Mouse (Mus musculus) hindbrain, embryonic 15.5 days (tissue): ENCODE data around the gene Slc25a28. TPM values are rescaled to one million over a fixed set of nuclear protein-coding genes. Genes with fewer than 3 reads are reported as not detected.

Experiments used
- ATAC-seq: fragments of 200-750 bp; cut with Nextera tagmentation; 2 replicates; pipeline ENCODE4 v1.8.0; 2017; ENCODE audit warnings: low read depth, moderate number of reproducible peaks, moderate TSS enrichment; ENCODE audit not compliant: low FRiP score
- H3K27ac ChIP-seq: fragments of 300-500 bp; sonication (generic); replicated peaks from 2 replicates; pipeline ENCODE4 v1.5.1; 2015; ENCODE audit warnings: mild to moderate bottlenecking, inconsistent platforms
- H3K27me3 ChIP-seq: fragments of 300-500 bp; sonication (generic); 2 replicates; pipeline ENCODE4 v1.6.1; 2015; ENCODE audit warnings: control low read depth, inconsistent platforms
- H3K36me3 ChIP-seq: fragments of 300-500 bp; sonication (generic); 2 replicates; pipeline ENCODE4 v1.6.1; 2015; ENCODE audit warnings: control low read depth, inconsistent platforms
- H3K4me1 ChIP-seq: fragments of 300-500 bp; sonication (generic); replicated peaks from 2 replicates; pipeline ENCODE4 v1.6.1; 2015; ENCODE audit warnings: control low read depth, inconsistent platforms
- H3K4me2 ChIP-seq: fragments of 300-500 bp; sonication (generic); 2 replicates; pipeline ENCODE4 v1.6.1; 2015; ENCODE audit warnings: moderate library complexity, mild to moderate bottlenecking, inconsistent platforms
- H3K4me3 ChIP-seq: fragments of 300-500 bp; sonication (generic); 2 replicates; pipeline ENCODE4 v1.5.1; 2015; ENCODE audit warnings: mild to moderate bottlenecking, inconsistent platforms
- H3K9ac ChIP-seq: fragments of 300-500 bp; sonication (generic); 2 replicates; pipeline ENCODE4 v1.6.1; 2015; ENCODE audit warnings: inconsistent platforms
- H3K9me3 ChIP-seq: fragments of 300-500 bp; sonication (generic); 2 replicates; pipeline ENCODE4 v1.6.1; 2016; ENCODE audit warnings: control low read depth, inconsistent platforms
- WGBS: fragments of 180-500 bp; shearing (Covaris S2); methylation state at CpG from one replicate; pipeline ENCODE4 v1.1.7; 2015; 5-methylcytosine and 5-hydroxymethylcytosine counted together
- polyA plus RNA-seq: library from polyadenylated mRNA; unstranded; fragments of >200 nt; fragmentation: Nextera tagmentation; extraction: Ambion mirVana; gene quantifications from 2 replicates; pipeline ENCODE4 v1.2.1, GENCODE M21; 2015

Gene Slc25a28
- polyA plus RNA-seq, 1 experiment from 2014 or later = 16.4 TPM

DNA sequence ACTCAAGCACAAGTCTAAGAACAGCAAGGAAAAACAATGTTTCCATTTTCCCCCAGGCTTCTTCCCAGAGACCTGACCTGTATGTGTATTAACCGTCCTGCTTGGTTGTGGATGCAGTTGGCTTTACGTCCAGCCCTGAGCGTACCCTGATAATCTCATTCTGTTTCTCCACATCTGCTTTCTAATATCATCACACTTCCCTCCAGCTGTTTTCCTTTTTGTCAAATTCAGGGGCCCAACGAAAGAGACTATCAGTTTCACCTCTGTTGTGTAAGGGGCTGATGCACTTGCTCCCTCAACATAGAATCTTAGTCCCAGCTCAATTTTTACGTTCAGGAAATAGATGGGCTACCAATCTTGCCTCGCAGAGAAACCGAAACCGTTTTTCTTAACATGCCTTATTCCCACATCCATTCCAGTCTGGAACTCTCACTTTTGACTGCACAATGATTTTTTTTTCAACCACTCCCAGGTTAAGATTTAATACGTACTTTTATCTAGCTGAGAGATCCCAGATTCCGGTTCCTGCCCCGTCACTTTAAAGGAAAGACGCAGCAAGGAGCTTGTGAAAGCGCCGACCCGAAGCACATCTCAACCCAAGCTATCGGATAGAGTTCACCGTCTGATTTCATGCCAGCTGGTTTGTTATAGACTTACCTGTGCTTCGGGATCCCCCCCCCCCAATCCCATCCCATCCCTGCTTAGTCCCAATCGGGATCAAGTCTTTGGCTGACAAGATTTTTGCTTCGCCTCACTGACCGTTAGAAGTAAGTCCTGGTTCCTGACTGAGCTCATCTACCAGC is 967 bp downstream of the Slc25a28 start:
- Histone ChIP-seq H3K4me1 (peaks cover 26% of the 10 kb centered on the region), H3K27ac (peak overlapping the region; percentile 86; the same call in 1 of the 2 replicates), H3K9me3 (no peaks in the 10 kb centered on the region), H3K9ac (peak overlapping the region; percentile 88), H3K27me3 (no peaks in the 10 kb centered on the region), H3K4me2 (peak overlapping the region; percentile 61), H3K36me3 (no peaks in the 10 kb centered on the region), H3K4me3 (peak overlapping the region; percentile 83)
- no peak for ATAC-seq
- WGBS = 12% methylated on average over 21 of the region's 21 CpGs

DNA sequence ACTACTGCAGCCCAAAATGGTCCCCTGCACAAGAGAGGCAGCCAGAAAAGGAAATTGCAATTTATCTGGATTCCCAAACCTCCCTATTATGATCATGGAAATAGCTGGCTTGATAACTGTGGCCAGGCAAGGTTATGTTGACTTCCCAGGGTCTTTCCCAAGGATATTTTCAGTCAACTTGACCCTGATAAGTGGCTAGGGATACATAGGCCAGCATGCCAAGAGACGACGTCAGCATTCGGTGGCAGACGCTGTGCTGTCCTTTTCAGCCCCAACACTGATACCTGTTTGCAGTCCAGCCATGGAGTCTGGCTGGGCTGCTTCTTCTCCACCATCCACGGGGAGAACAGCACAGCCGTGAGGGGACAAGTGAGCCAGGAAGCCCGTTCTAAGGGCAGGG is 3.6 kb downstream of the Slc25a28 start:
- no peak for ATAC-seq
- Histone ChIP-seq H3K4me3 (no peak overlapping the region), H3K4me2 (no peak overlapping the region), H3K36me3 (no peaks in the 10 kb centered on the region; the same call in 1 of the 2 replicates), H3K27me3 (no peaks in the 10 kb centered on the region), H3K9me3 (no peaks in the 10 kb centered on the region), H3K9ac (no peak overlapping the region), H3K4me1 (peaks cover 18% of the 10 kb centered on the region), H3K27ac (no peak overlapping the region)
- 88% methylated on average over 7 of the region's 7 CpGs for WGBS

DNA sequence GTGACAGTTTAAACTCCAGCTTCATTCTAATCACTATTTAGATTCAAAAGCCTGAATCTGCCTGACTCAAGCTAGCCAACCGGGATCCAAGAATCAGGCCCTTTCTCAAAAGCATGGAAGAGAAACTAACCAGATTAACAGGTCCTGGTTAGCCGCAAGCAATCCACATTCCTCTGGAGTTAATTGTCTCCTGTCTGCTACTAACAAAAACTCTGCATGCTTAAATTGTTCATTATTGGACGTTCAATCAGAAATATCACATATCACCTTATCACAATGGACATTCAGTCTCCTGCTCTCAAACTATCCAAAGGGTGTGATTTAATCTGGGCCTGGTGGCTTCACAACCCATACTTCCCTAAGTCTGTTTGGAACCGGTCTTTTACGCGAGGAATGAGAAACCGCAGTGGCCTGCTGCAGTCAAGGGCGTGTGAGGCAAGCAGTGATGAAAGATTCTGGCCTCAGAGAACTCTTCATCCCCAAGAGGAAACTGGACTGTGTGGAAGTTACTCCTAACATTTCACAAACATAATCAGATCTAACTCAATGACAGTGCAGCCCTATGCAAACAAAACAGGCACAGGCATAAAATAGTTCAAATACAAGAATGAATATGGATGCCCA is 5.4 kb downstream of the Slc25a28 start:
- Histone ChIP-seq H3K4me1 (peaks cover 15% of the 10 kb centered on the region), H3K4me2 (no peak overlapping the region), H3K9ac (no peak overlapping the region), H3K27ac (no peak overlapping the region), H3K4me3 (no peak overlapping the region), H3K36me3 (peaks cover 2% of the 10 kb centered on the region), H3K27me3 (no peaks in the 10 kb centered on the region), H3K9me3 (no peaks in the 10 kb centered on the region)
- WGBS = 83% methylated on average over 8 of the region's 8 CpGs
- no peak for ATAC-seq

DNA sequence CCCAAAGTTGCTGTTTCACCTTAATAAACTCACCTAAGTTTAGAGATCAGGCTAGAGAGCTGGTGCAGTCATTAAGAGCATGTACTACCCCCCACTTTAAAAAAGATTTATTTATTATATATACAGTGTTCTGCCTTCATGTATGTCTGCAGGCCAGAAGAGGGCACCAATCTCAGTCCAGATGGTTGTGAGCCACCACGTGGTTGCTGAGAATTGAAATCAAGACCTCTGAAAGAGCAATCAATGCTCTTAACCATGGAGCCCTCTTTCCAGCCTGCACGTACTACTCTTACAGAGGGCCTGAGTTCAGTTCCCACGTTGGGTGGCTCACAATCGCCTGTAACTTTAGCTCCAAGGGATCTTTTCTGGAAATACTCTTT is 7.3 kb downstream of the Slc25a28 start:
- Histone ChIP-seq H3K4me3 (no peak overlapping the region), H3K4me2 (no peak overlapping the region), H3K27me3 (no peaks in the 10 kb centered on the region), H3K27ac (no peak overlapping the region), H3K9ac (no peak overlapping the region), H3K36me3 (peaks cover 10% of the 10 kb centered on the region), H3K9me3 (no peaks in the 10 kb centered on the region), H3K4me1 (peaks cover 6% of the 10 kb centered on the region)
- ATAC-seq = no peak
- WGBS = 60% methylated on average over 4 of the region's 4 CpGs

DNA sequence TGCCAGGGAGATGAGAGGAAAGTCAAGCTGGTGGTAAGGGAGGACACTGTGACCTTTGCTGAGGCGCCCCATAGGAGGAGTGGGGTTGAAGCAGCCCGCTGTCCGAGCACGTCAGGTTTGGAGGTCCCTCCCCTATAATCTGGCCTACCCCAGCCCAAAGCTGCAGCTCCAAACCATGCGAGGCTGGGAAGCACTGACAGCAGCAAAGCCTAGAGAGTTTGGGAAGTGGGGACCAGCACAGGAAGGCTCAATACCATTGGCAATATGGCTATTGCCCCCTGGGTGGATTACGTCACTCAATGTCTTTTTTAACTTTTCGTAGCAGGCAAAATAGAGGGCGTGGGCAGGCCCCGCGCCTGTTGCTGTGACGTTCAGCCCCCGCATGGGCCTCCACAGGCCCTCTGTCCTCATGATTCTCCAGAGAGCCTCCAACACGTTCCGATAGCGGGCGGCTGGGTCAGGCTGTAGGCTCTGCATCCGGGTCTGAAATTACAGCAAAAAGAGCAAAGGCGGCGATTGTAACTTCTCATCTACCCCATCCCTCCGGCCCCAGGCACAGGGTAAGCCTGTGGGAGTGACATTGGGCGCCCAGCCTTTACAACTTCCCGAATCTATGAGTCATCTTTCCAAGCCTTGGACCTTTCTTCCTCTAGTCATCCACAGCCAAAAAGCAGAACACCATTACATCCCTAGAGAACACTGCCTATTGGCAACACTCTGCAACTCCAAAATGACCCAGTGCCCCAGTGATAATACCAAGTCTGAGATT is 7.8 kb downstream of the Slc25a28 start:
- Histone ChIP-seq H3K36me3 (peaks cover 10% of the 10 kb centered on the region), H3K9me3 (no peaks in the 10 kb centered on the region), H3K4me3 (no peak overlapping the region), H3K4me1 (peaks cover 7% of the 10 kb centered on the region; the same call in 1 of the 2 replicates), H3K27me3 (no peaks in the 10 kb centered on the region), H3K4me2 (no peak overlapping the region), H3K27ac (no peak overlapping the region), H3K9ac (no peak overlapping the region)
- 85% methylated on average over 22 of the region's 22 CpGs for whole genome bisulfite sequencing
- peak; percentile 16; the same call in 1 of the 2 replicates for ATAC-seq

DNA sequence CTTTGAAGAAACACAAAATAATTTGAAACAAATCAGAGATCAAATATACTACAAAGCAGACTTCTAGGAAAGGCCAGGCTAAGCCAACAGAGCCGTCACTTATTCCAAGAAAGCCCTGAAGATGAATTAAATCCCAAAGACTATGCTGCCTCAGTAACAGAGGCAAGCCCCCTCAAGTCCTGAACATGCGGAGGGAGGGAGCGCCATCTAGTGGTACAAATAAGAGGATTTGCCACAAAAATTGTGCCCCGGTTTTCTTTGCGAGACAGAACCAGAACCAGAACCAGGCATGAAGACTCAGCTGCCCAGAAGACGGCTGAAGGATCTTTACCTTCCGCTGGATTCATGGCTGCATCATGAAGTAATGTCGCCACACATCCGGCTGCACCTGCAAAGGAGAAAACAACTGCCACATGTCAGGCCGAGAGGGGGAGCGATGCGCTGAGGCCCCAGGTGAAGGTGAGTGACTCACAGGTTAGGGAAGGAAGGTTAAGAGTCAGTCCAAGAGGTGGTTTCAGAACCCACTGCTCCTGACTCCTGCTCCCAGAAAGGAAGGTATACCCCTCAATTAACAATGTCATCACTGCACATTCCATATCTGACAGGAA is 9.1 kb downstream of the Slc25a28 start:
- no peak overlapping the region for H3K4me3 ChIP-seq
- no peaks in the 10 kb centered on the region for H3K27me3 ChIP-seq
- 52% methylated on average over 12 of the region's 12 CpGs for WGBS
- no peak for ATAC-seq
- no peak overlapping the region for H3K9ac ChIP-seq
- no peaks in the 10 kb centered on the region for H3K9me3 ChIP-seq
- peaks cover 7% of the 10 kb centered on the region; the same call in 1 of the 2 replicates for H3K4me1 ChIP-seq
- H3K36me3 ChIP-seq = peaks cover 10% of the 10 kb centered on the region
- H3K27ac ChIP-seq = no peak overlapping the region
- H3K4me2 ChIP-seq = no peak overlapping the region

DNA sequence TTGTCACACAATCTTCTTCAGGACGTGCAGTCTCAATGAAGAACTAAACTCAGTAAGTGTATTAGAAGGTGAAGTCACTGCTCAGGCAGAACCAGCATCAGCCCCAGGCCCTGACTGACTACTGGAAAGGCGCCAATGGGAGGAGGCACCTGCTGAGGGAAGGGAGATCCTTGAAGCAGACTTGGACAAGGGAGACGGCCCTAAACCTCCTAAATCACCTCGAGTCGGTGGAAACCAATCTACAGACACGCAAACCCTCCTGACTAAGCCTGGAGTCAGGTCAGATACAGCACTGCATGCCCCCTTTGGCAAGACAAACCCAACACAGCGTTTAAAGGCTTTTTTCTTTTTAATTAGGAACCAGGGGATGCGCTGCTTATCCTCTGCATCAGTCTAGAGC is 11.2 kb downstream of the Slc25a28 start:
- no peak overlapping the region for H3K27ac ChIP-seq
- H3K9ac ChIP-seq = no peak overlapping the region
- no peaks in the 10 kb centered on the region for H3K27me3 ChIP-seq
- H3K36me3 ChIP-seq = peaks cover 10% of the 10 kb centered on the region
- no peak for ATAC-seq
- no peak overlapping the region for H3K4me2 ChIP-seq
- no peak overlapping the region for H3K4me3 ChIP-seq
- WGBS = 82% methylated on average over 8 of the region's 8 CpGs
- no peaks in the 10 kb centered on the region for H3K9me3 ChIP-seq
- H3K4me1 ChIP-seq = peaks cover 7% of the 10 kb centered on the region; the same call in 1 of the 2 replicates

DNA sequence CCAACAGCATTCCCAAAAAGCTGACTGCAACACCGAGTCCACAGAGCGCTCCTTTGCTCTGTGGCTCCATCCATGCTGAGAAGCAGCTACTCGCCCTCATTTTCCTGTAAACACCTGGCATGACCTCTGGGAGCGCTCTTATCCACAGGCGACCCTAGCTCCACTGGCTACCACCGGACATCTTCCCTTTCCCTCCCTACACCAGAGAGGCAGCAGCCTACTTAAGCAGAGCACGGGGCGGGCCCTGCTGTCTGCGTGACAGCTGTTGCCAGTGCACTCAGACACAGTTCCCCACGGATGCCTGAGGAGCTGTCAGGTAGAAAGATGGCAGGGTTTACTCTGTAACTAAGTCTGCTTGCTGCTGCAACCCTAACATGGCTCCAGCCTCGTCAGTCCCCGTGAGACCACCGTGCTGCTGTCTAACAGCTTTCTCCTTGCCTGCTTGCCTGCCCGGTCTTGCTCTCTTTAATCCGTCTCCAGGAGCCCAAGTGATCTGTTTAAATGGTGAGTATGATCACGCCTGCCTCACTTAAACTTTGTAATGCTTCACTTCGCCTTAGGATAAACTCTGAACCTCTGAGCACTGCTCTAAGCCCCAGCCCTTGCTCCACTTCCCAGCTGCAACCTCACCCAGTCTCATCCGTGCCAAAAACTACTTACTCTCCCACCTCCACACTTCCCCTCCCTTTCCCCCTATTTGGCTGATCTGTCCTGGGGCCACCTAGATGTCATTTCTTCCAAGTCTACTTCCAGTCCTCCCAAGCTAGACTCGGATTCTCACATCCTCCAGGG is 12.3 kb downstream of the Slc25a28 start:
- no peak overlapping the region for H3K4me3 ChIP-seq
- 34% methylated on average over 19 of the region's 19 CpGs for WGBS
- H3K9ac ChIP-seq = no peak overlapping the region
- peak; percentile 37; the same call in 1 of the 2 replicates for ATAC-seq
- H3K9me3 ChIP-seq = no peaks in the 10 kb centered on the region
- peaks cover 7% of the 10 kb centered on the region; the same call in 1 of the 2 replicates for H3K4me1 ChIP-seq
- no peak overlapping the region for H3K27ac ChIP-seq
- H3K27me3 ChIP-seq = no peaks in the 10 kb centered on the region
- no peak overlapping the region for H3K4me2 ChIP-seq
- H3K36me3 ChIP-seq = peaks cover 10% of the 10 kb centered on the region

DNA sequence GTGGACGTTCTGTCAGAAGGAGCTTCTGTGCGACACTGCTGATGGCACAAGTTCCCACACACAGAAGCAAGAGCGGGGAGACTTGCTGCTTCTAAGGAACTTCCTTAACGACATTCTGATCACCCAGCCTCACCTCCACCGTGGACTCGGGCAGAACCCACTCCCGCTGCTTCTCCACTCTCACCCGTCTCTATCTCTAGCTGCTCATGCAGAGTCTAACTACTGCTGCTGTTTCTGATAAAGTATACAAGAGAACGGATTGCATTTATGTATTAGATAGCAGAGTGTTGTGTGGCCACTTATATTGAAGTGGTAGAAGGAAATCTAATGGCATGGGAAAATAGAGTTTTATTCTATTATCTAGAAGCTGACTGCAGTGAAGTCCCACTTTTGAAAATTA is 13.9 kb downstream of the Slc25a28 start:
- WGBS = 90% methylated on average over 9 of the region's 9 CpGs
- Histone ChIP-seq H3K27ac (no peak overlapping the region), H3K4me1 (peaks cover 7% of the 10 kb centered on the region; the same call in 1 of the 2 replicates), H3K27me3 (no peaks in the 10 kb centered on the region), H3K9ac (no peak overlapping the region), H3K9me3 (no peaks in the 10 kb centered on the region), H3K4me2 (no peak overlapping the region), H3K36me3 (peaks cover 10% of the 10 kb centered on the region), H3K4me3 (no peak overlapping the region)
- no peak for ATAC-seq

DNA sequence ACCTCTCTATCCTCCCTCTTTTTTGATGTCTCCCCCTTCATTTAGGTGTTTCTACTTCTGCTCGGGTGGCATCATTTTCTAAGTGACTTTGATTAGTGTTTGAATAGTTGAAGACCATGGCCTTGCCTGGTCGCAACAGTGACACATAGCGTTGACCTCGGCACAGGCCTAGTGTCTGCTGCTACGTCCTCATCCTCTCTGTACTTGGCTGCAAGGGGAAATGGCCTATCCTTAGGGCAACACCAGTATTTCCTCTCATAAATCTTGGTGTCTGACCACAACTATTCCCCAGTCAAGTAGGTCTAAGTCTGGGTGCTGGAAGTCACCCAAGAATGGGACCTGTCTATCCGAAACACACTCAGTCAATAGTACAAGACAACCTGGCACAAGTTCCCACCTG is 15.0 kb downstream of the Slc25a28 start:
- WGBS = 90% methylated on average over 6 of the region's 6 CpGs
- Histone ChIP-seq H3K36me3 (peaks cover 10% of the 10 kb centered on the region), H3K27me3 (no peaks in the 10 kb centered on the region), H3K27ac (no peak overlapping the region), H3K4me3 (no peak overlapping the region), H3K4me2 (no peak overlapping the region), H3K4me1 (peaks cover 7% of the 10 kb centered on the region; the same call in 1 of the 2 replicates), H3K9ac (no peak overlapping the region), H3K9me3 (no peaks in the 10 kb centered on the region)
- ATAC-seq = no peak
